Mouse (Mus musculus) hindbrain, postnatal 0 days (tissue): ENCODE data around the gene Mosmo. TPM values are rescaled to one million over a fixed set of nuclear protein-coding genes. Genes with fewer than 3 reads are reported as not detected.

ENCODE experiments used
- ATAC-seq: fragments of 200-750 bp; cut with Nextera tagmentation; 2 replicates; pipeline ENCODE4 v1.8.0; 2017; ENCODE audit warnings: mild to moderate bottlenecking, moderate TSS enrichment, moderate library complexity
- DNase-seq: peaks from one replicate; pipeline ENCODE4 v3.0.0-alpha.2; 2015; ENCODE audit warnings: low spot score
- H3K27ac ChIP-seq: fragments of 300-500 bp; sonication (generic); 2 replicates; pipeline ENCODE4 v1.5.1; 2014; ENCODE audit warnings: mild to moderate bottlenecking
- H3K27me3 ChIP-seq: fragments of 300-500 bp; sonication (generic); 2 replicates; pipeline ENCODE4 v1.6.1; 2014; ENCODE audit warnings: low read length, mixed read lengths; ENCODE audit not compliant: insufficient read depth
- H3K36me3 ChIP-seq: fragments of 300-500 bp; sonication (generic); 2 replicates; pipeline ENCODE4 v1.6.1; 2014; ENCODE audit warnings: low read length, mixed read lengths; ENCODE audit not compliant: insufficient read depth
- H3K4me1 ChIP-seq: fragments of 300-500 bp; sonication (generic); 2 replicates; pipeline ENCODE4 v1.6.1; 2014; ENCODE audit warnings: antibody characterized with exemption, low read length, mixed read lengths; ENCODE audit not compliant: insufficient read depth
- H3K4me2 ChIP-seq: fragments of 300-500 bp; sonication (generic); 2 replicates; pipeline ENCODE4 v1.6.1; 2014; ENCODE audit warnings: low read depth, mild to moderate bottlenecking, low read length, moderate library complexity, mixed read lengths
- H3K4me3 ChIP-seq: fragments of 300-500 bp; sonication (generic); 2 replicates; pipeline ENCODE4 v1.5.1; 2014; ENCODE audit warnings: low read length
- H3K9ac ChIP-seq: fragments of 300-500 bp; sonication (generic); replicated peaks from 2 replicates; pipeline ENCODE4 v1.6.1; 2014; ENCODE audit warnings: mild to moderate bottlenecking, low read length, moderate library complexity, mixed read lengths
- H3K9me3 ChIP-seq: fragments of 300-500 bp; sonication (generic); 2 replicates; pipeline ENCODE4 v1.6.1; 2016; ENCODE audit warnings: low read length, mixed read lengths
- CTCF ChIP-seq: IDR thresholded peaks from 2 replicates; pipeline ENCODE4 v1.5.1; 2016; ENCODE audit warnings: antibody characterized with exemption, control low read depth, low read depth
- WGBS: fragments of 180-500 bp; shearing (Covaris S2); extraction: QIAGEN DNeasy Blood & Tissue Kit; methylation state at CpG from one replicate; pipeline ENCODE4 v1.1.7; 2014; 5-methylcytosine and 5-hydroxymethylcytosine counted together
- polyA plus RNA-seq: library from polyadenylated mRNA; unstranded; fragments of >200 nt; fragmentation: Nextera tagmentation; extraction: Ambion mirVana; gene quantifications from 2 replicates; pipeline ENCODE4 v1.2.1, GENCODE M21; 2015
- total RNA-seq: library from RNA; depleted of rRNA; stranded (reverse); fragments of >200 nt; gene quantifications from 2 replicates; pipeline ENCODE4 v1.2.3, GENCODE M21; 2014; rRNA removed

Gene Mosmo
- total and polyA plus RNA-seq, 2 experiments from 2014 or later: 12.2 to 18.9 TPM

GRCm38 (mm10) chr7:120778012-120778411 lies 100.6 kb downstream of the Mosmo start:
- Histone ChIP-seq H3K36me3 (no peaks in the 10 kb centered on the region), H3K4me2 (no peak overlapping the region), H3K9ac (no peak overlapping the region), H3K27me3 (no peaks in the 10 kb centered on the region), H3K27ac (no peak overlapping the region), H3K4me1 (no peaks in the 10 kb centered on the region), H3K4me3 (no peak overlapping the region), H3K9me3 (no peaks in the 10 kb centered on the region)
- ATAC-seq (no peak), DNase-seq (no peak)
- TF ChIP-seq CTCF: no peak
- 75% methylated on average over 2 of the region's 2 CpGs for WGBS

Other genes starting within 250 kb of the Mosmo start
- gene Uqcrc2, start 42.4 kb upstream of the Mosmo start, total RNA-seq: 151 and 165 TPM in 2 replicates
- 244 and 258 TPM in 2 replicates for gene Uqcrc2, start 42.4 kb upstream of the Mosmo start, polyA plus RNA-seq
- gene Pdzd9, start 7.3 kb upstream of the Mosmo start, total RNA-seq: 0.99 TPM in 1 of 2 replicates, not detected in the other
- gene Pdzd9, start 7.3 kb upstream of the Mosmo start, polyA plus RNA-seq: 0.40 and 0.47 TPM in 2 replicates
- gene Vwa3a, start 61.7 kb downstream of the Mosmo start, total RNA-seq: 2.4 and 2.6 TPM in 2 replicates
- gene Vwa3a, start 61.7 kb downstream of the Mosmo start, polyA plus RNA-seq: 1.6 and 1.8 TPM in 2 replicates
- gene Gm5737, start 134.7 kb downstream of the Mosmo start, total RNA-seq: 0.58 TPM in 1 of 2 replicates, not detected in the other
- gene Gm5737, start 134.7 kb downstream of the Mosmo start, polyA plus RNA-seq: 0.11 and 0.14 TPM in 2 replicates
- 30.7 and 44.6 TPM in 2 replicates for gene Eef2k, start 165.2 kb downstream of the Mosmo start, total RNA-seq
- gene Eef2k, start 165.2 kb downstream of the Mosmo start, polyA plus RNA-seq: 31.5 and 32.1 TPM in 2 replicates
- 21.1 and 25.2 TPM in 2 replicates for gene Polr3e, start 240.1 kb downstream of the Mosmo start, total RNA-seq
- gene Polr3e, start 240.1 kb downstream of the Mosmo start, polyA plus RNA-seq: 17.1 and 20.0 TPM in 2 replicates